Mouse (Mus musculus): ENCODE measurements around the gene Ift88. TPM values are rescaled to one million over a fixed set of nuclear protein-coding genes. Genes with fewer than 3 reads are reported as not detected.
"Not testable (repeated sequence)": the region's sequence is repeated elsewhere in the genome, so short reads cannot be mapped to it uniquely, and the experiment has no call there.

The Ift88 gene
- polyA plus RNA-seq, 1 experiment from 2014 or later: 17.9 TPM

DNA sequence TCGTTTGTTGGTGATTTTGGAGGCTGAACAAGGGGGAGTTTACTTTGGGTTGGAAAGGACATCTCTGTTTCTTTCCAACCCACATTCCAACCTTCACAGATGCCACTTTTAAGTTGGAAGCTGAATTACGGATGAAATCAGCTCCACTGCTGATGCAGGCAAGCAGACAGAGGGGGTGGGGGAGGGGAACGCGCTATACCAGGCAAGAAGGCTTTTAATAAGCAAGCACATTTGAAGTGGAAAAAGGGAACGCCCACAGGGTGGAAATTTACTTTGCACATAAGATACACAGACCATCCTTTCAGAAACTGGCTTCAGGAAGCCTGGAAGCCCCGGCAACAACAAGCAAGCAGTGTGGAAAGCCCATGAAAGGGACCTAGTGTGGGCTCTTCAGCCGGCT, 11.7 kb upstream of the Ift88 start:
- no peak for ATAC-seq (ENCODE audit: low FRiP score)
- Histone ChIP-seq H3K27me3 (ENCODE audit: control insufficient read depth, insufficient read depth, low read length) (no peaks in the 10 kb centered on the region), H3K27ac (no peak overlapping the region), H3K4me1 (replicated peaks; ENCODE audit: control insufficient read depth, insufficient read depth, low read length) (no peaks in the 10 kb centered on the region), H3K9me3 (ENCODE audit: control insufficient read depth, low read length) (no peaks in the 10 kb centered on the region), H3K9ac (no peak overlapping the region), H3K4me2 (replicated peaks) (no peak overlapping the region), H3K36me3 (replicated peaks; ENCODE audit: control insufficient read depth, insufficient read depth) (no peaks in the 10 kb centered on the region), H3K4me3 (replicated peaks; ENCODE audit: low read length) (no peak overlapping the region)
- no peak for DNase-seq (ENCODE audit: low spot score)
- WGBS: 62% methylated on average over 7 of the region's 7 CpGs

DNA sequence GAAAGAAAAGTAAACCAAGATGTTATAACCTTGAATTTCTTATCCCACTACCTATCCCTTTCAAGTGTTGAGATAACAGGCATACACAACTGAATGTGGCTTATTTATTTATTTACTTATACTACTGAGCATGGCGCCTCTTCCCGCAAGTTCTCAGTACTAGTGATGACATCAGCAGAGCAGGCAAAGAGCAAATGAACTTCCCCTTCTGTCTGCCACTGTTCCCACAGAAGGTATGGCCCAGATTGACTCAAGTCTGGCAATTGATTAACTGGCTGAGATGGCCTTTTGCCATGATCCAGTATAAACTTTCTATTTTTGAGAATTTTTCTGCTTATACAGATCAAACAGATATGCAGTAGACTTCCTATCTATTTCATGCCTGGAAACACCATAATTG, 6.7 kb upstream of the Ift88 start:
- no peak overlapping the region for H3K9ac ChIP-seq
- DNase-seq (ENCODE audit: low spot score) (no peak), ATAC-seq (ENCODE audit: low FRiP score) (no peak)
- H3K36me3 ChIP-seq (replicated peaks; ENCODE audit: control insufficient read depth, insufficient read depth): no peaks in the 10 kb centered on the region
- no peak overlapping the region for H3K27ac ChIP-seq
- no peak overlapping the region for H3K4me2 ChIP-seq (replicated peaks)
- no peak overlapping the region for H3K4me3 ChIP-seq (replicated peaks; ENCODE audit: low read length)
- no peaks in the 10 kb centered on the region for H3K27me3 ChIP-seq (ENCODE audit: control insufficient read depth, insufficient read depth, low read length)
- no peaks in the 10 kb centered on the region for H3K4me1 ChIP-seq (replicated peaks; ENCODE audit: control insufficient read depth, insufficient read depth, low read length)
- H3K9me3 ChIP-seq (ENCODE audit: control insufficient read depth, low read length): no peaks in the 10 kb centered on the region
- 94% methylated on average over 2 of the region's 2 CpGs for WGBS

DNA sequence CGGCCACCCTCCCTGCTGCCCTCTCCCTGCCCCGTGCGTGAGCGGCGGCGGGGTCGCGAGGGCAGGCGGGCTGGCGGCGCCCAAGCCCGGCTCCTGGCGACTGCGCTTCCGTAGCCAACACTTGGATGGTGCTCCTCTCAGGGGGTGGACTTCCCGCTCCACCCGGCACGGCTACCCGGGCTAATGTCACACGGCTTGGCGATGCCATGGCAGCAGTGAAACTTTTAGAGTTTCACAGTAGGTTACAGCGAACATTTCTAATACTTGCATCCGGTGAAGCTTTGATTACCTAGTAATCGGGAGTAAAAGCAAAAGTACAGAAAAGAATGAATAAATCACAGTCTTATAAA, 325 bp downstream of the Ift88 start:
- no peaks in the 10 kb centered on the region for H3K36me3 ChIP-seq (replicated peaks; ENCODE audit: control insufficient read depth, insufficient read depth)
- H3K4me3 ChIP-seq (replicated peaks; ENCODE audit: low read length): peak overlapping the region; percentile 95
- H3K4me1 ChIP-seq (replicated peaks; ENCODE audit: control insufficient read depth, insufficient read depth, low read length): peaks cover 5% of the 10 kb centered on the region; the same call in 1 of the 2 replicates
- peak overlapping the region; percentile 74 for H3K4me2 ChIP-seq (replicated peaks)
- ATAC-seq (ENCODE audit: low FRiP score) (peak; percentile 86), DNase-seq (ENCODE audit: low spot score) (peak; percentile 51)
- H3K27me3 ChIP-seq (ENCODE audit: control insufficient read depth, insufficient read depth, low read length): no peaks in the 10 kb centered on the region
- 2% methylated on average over 24 of the region's 24 CpGs for WGBS
- peak overlapping the region; percentile 89 for H3K9ac ChIP-seq
- H3K9me3 ChIP-seq (ENCODE audit: control insufficient read depth, low read length): no peaks in the 10 kb centered on the region
- H3K27ac ChIP-seq: peak overlapping the region; percentile 81

DNA sequence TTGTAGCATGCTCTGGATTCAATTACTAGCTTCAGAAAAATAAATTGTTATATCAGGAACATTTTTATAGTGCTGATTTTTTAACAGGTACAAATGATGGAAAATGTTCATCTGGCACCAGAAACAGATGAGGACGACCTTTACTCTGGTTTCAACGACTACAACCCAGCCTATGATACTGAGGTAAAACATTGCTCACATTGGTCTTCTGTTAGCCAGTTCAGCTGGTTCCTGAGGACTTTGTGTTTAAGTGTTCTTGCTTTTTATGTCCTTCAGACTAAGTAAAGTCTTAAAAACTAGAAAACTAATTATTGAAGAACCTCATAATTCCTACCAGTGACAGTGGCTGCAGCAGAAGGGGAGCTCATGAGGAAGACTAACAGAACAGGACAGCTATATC, 6.6 kb downstream of the Ift88 start:
- no peak overlapping the region for H3K9ac ChIP-seq
- no peak overlapping the region for H3K27ac ChIP-seq
- no peaks in the 10 kb centered on the region for H3K9me3 ChIP-seq (ENCODE audit: control insufficient read depth, low read length)
- no peaks in the 10 kb centered on the region for H3K4me1 ChIP-seq (replicated peaks; ENCODE audit: control insufficient read depth, insufficient read depth, low read length)
- no peaks in the 10 kb centered on the region for H3K27me3 ChIP-seq (ENCODE audit: control insufficient read depth, insufficient read depth, low read length)
- H3K4me2 ChIP-seq (replicated peaks): no peak overlapping the region
- WGBS: 91% methylated on average over 2 of the region's 2 CpGs
- no peak overlapping the region for H3K4me3 ChIP-seq (replicated peaks; ENCODE audit: low read length)
- ATAC-seq (ENCODE audit: low FRiP score) (no peak), DNase-seq (ENCODE audit: low spot score) (no peak)
- H3K36me3 ChIP-seq (replicated peaks; ENCODE audit: control insufficient read depth, insufficient read depth): peaks cover 7% of the 10 kb centered on the region

DNA sequence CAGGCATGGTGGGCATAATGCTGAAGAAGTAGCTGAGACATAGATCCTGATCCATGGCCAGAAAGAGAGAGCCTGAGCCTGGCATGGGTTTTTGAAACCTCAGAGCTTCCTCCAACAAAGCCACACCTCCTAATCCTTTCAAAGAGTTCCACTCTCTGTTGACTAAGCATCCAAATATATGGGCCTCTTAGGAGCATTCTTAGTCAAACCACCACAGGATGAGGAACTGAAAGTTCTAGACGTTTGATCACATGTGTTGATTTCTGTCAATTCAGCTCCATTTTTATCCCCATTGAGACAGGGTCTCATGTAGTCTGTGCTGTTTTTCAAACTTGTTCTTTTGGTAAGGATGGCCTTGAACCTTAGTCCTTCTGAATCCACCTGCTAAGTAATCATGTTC, 28.7 kb downstream of the Ift88 start:
- no peaks in the 10 kb centered on the region for H3K27me3 ChIP-seq (ENCODE audit: control insufficient read depth, insufficient read depth, low read length)
- 92% methylated on average over 1 of the region's 1 CpGs for WGBS
- H3K4me1 ChIP-seq (replicated peaks; ENCODE audit: control insufficient read depth, insufficient read depth, low read length): no peaks in the 10 kb centered on the region

DNA sequence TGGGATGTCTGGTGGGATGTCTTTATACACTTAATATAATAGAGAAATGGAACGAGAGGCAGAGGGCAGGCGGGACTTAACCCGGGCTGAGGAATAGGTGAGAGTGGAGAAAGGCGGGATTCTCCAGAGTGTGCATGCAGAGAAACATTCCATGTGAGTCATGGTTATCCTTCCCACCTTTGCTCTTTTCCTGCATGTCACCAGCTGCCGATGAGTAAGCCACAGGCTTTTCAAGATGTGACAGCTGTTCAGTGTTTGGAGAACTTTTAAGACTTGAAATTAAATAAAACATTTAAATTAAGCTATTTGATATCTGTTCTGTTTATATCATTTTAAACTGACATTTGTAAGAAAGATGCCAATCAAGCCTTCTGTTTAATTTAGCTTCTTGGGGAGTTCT, 36.0 kb downstream of the Ift88 start:
- Histone ChIP-seq H3K4me1 (replicated peaks; ENCODE audit: control insufficient read depth, insufficient read depth, low read length) (no peaks in the 10 kb centered on the region), H3K4me3 (replicated peaks; ENCODE audit: low read length) (no peak overlapping the region), H3K36me3 (replicated peaks; ENCODE audit: control insufficient read depth, insufficient read depth) (peaks cover 22% of the 10 kb centered on the region), H3K9me3 (ENCODE audit: control insufficient read depth, low read length) (no peaks in the 10 kb centered on the region), H3K4me2 (replicated peaks) (no peak overlapping the region), H3K27ac (no peak overlapping the region), H3K9ac (no peak overlapping the region), H3K27me3 (ENCODE audit: control insufficient read depth, insufficient read depth, low read length) (no peaks in the 10 kb centered on the region)
- 96% methylated on average over 5 of the region's 5 CpGs for WGBS
- DNase-seq (ENCODE audit: low spot score) (no peak), ATAC-seq (ENCODE audit: low FRiP score) (no peak)

More for the DNA sequence above, 28.7 kb downstream of the Ift88 start:
- no peak overlapping the region for H3K4me2 ChIP-seq (replicated peaks)
- ATAC-seq (ENCODE audit: low FRiP score): no peak
- H3K36me3 ChIP-seq (replicated peaks; ENCODE audit: control insufficient read depth, insufficient read depth): peaks cover 45% of the 10 kb centered on the region
- DNase-seq (ENCODE audit: low spot score): no peak
- no peaks in the 10 kb centered on the region for H3K9me3 ChIP-seq (ENCODE audit: control insufficient read depth, low read length)
- no peak overlapping the region for H3K4me3 ChIP-seq (replicated peaks; ENCODE audit: low read length)
- no peak overlapping the region for H3K27ac ChIP-seq
- H3K9ac ChIP-seq: no peak overlapping the region

DNA sequence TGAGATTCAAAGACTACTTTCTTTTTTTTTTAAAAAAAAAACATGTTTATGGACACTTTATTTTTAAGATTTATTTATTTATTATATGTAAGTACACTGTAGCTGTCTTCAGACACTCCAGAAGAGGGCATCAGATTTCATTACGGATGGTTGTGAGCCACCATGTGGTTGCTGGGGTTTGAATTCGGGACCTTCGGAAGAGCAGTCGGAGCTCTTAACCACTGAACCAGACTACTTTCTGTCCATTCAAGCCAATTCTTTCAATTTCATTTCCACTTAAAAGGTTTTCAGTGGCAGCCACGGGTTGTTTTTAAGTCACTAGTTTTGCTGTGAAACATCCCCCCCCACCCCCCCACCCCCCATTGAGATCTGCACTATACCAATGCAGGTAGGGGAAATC, 36.5 kb downstream of the Ift88 start:
- H3K36me3 ChIP-seq (replicated peaks; ENCODE audit: control insufficient read depth, insufficient read depth): peaks cover 18% of the 10 kb centered on the region
- not testable (repeated sequence) for H3K9me3 ChIP-seq (ENCODE audit: control insufficient read depth, low read length); H3K27me3 ChIP-seq (ENCODE audit: control insufficient read depth, insufficient read depth, low read length); ATAC-seq (ENCODE audit: low FRiP score); H3K4me2 ChIP-seq (replicated peaks); H3K4me3 ChIP-seq (replicated peaks; ENCODE audit: low read length); H3K4me1 ChIP-seq (replicated peaks; ENCODE audit: control insufficient read depth, insufficient read depth, low read length); H3K9ac ChIP-seq; H3K27ac ChIP-seq; DNase-seq (ENCODE audit: low spot score)
- WGBS: 74% methylated on average over 5 of the region's 5 CpGs

DNA sequence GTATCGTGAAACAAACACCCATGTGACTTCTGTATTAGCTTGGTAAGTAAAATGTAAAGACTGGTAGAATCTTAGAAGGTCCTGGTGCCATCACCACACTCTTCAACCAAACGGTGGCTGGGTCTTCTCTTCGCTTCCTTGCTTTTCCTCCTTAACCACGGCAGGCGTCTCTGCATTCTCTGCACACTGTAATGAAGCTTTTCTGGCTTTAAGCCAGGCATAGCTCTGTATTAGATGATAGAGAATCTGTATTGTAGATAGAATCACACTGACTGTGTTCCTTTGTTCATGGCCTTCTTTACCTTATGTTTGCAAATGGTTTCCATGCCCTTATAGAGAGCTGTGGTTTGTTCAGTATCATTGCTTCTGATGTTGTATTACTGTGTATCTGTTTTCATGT, 39.0 kb downstream of the Ift88 start:
- no peak overlapping the region for H3K4me3 ChIP-seq (replicated peaks; ENCODE audit: low read length)
- H3K36me3 ChIP-seq (replicated peaks; ENCODE audit: control insufficient read depth, insufficient read depth): peaks cover 8% of the 10 kb centered on the region
- no peak overlapping the region for H3K9ac ChIP-seq
- no peak overlapping the region for H3K27ac ChIP-seq
- no peaks in the 10 kb centered on the region for H3K4me1 ChIP-seq (replicated peaks; ENCODE audit: control insufficient read depth, insufficient read depth, low read length)
- no peak for ATAC-seq (ENCODE audit: low FRiP score)
- H3K4me2 ChIP-seq (replicated peaks): no peak overlapping the region
- WGBS: 81% methylated on average over 5 of the region's 5 CpGs
- no peaks in the 10 kb centered on the region for H3K9me3 ChIP-seq (ENCODE audit: control insufficient read depth, low read length)
- no peaks in the 10 kb centered on the region for H3K27me3 ChIP-seq (ENCODE audit: control insufficient read depth, insufficient read depth, low read length)
- DNase-seq (ENCODE audit: low spot score): no peak

DNA sequence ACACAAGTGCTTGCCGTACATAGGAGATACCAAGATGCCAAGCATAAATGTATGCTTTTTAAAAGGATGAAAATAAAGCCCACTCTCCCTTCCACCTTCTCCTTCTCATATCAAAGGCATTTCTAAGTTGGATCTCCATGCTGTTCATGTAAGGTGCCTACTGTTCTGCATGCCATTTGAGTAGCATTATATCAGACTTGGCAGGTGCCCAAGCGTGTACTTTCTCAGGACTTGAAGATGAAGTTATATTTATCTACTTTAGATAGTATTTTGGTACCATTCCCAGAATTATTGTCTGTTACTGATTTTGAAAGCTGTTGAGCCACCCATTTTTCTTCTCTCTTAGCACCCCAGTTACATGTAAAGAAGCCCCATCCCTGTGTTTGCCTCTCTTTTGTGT, 51.2 kb downstream of the Ift88 start:
- H3K4me3 ChIP-seq (replicated peaks; ENCODE audit: low read length): no peak overlapping the region
- 94% methylated on average over 2 of the region's 2 CpGs for WGBS
- no peak overlapping the region for H3K4me2 ChIP-seq (replicated peaks)
- DNase-seq (ENCODE audit: low spot score): no peak
- H3K27ac ChIP-seq: no peak overlapping the region
- H3K9me3 ChIP-seq (ENCODE audit: control insufficient read depth, low read length): no peaks in the 10 kb centered on the region
- no peak for ATAC-seq (ENCODE audit: low FRiP score)
- no peaks in the 10 kb centered on the region for H3K4me1 ChIP-seq (replicated peaks; ENCODE audit: control insufficient read depth, insufficient read depth, low read length)
- H3K27me3 ChIP-seq (ENCODE audit: control insufficient read depth, insufficient read depth, low read length): no peaks in the 10 kb centered on the region
- peaks cover 37% of the 10 kb centered on the region for H3K36me3 ChIP-seq (replicated peaks; ENCODE audit: control insufficient read depth, insufficient read depth)
- H3K9ac ChIP-seq: no peak overlapping the region

DNA sequence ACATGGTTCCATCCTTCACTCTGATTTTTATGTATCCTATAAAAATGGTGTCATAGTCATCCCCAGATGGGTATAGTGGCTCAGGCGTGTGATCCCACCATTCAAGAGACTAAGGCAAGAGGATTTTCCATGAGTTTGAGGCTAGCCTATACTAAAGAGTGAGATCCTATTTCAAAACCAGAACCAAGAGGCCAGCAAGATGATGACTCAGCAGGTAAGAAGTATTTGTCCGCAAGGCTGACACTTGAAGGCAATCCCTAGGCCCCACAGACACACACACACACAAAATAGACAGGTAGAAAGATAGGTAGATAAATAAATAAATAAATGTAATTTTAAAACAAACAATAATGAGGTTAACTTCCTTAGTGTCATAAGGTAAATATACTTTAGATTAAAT, 58.4 kb downstream of the Ift88 start:
- H3K27ac ChIP-seq: no peak overlapping the region
- ATAC-seq (ENCODE audit: low FRiP score) (no peak), DNase-seq (ENCODE audit: low spot score) (no peak)
- H3K9ac ChIP-seq: no peak overlapping the region
- H3K27me3 ChIP-seq (ENCODE audit: control insufficient read depth, insufficient read depth, low read length): no peaks in the 10 kb centered on the region
- WGBS: 88% methylated on average over 2 of the region's 2 CpGs
- no peak overlapping the region for H3K4me3 ChIP-seq (replicated peaks; ENCODE audit: low read length)
- H3K36me3 ChIP-seq (replicated peaks; ENCODE audit: control insufficient read depth, insufficient read depth): peaks cover 9% of the 10 kb centered on the region
- no peak overlapping the region for H3K4me2 ChIP-seq (replicated peaks)
- H3K9me3 ChIP-seq (ENCODE audit: control insufficient read depth, low read length): no peaks in the 10 kb centered on the region
- no peaks in the 10 kb centered on the region for H3K4me1 ChIP-seq (replicated peaks; ENCODE audit: control insufficient read depth, insufficient read depth, low read length)

All from hindbrain, embryonic 14.5 days (tissue).